Mouse (Mus musculus) lung, postnatal 10 days (tissue): ENCODE data around the gene Rac2.

Source experiments
- DNase-seq: peaks from one replicate; pipeline ENCODE4 v3.0.0; 2021

The Rac2 gene

GRCm38 (mm10) chr15:78518221-78518620 lies 54.4 kb downstream of the Rac2 start:
- peak; percentile 29 for DNase-seq

GRCm38 (mm10) chr15:78515759-78516158 lies 56.8 kb downstream of the Rac2 start:
- DNase-seq = peak; percentile 17

GRCm38 (mm10) chr15:78514393-78515146 lies 58.0 kb downstream of the Rac2 start:
- DNase-seq = peak; percentile 86

GRCm38 (mm10) chr15:78513019-78513418 lies 59.6 kb downstream of the Rac2 start:
- no peak for DNase-seq

- no peak for DNase-seq
Observed at GRCm38 (mm10) chr15:78511951-78512350, 60.6 kb downstream of the Rac2 start.

- no peak for DNase-seq
Observed at GRCm38 (mm10) chr15:78510736-78511135, 61.8 kb downstream of the Rac2 start.

- DNase-seq = no peak
Observed at GRCm38 (mm10) chr15:78510121-78510576, 62.4 kb downstream of the Rac2 start.

GRCm38 (mm10) chr15:78509297-78509899 lies 63.2 kb downstream of the Rac2 start:
- DNase-seq = no peak
